Mouse (Mus musculus) midbrain, embryonic 16.5 days (tissue): Measurements from ENCODE around the gene Aebp1. TPM values are rescaled to one million over a fixed set of nuclear protein-coding genes. Genes with fewer than 3 reads are reported as not detected.

Source experiments
- ATAC-seq: fragments of 200-750 bp; cut with Nextera tagmentation; 2 replicates; pipeline ENCODE4 v1.8.0; 2017; ENCODE audit warnings: moderate TSS enrichment
- H3K27ac ChIP-seq: fragments of 300-500 bp; sonication (generic); 2 replicates; pipeline ENCODE4 v1.5.1; 2014; ENCODE audit warnings: mild to moderate bottlenecking, low read length, mixed read lengths
- H3K27me3 ChIP-seq: fragments of 300-500 bp; sonication (generic); 2 replicates; pipeline ENCODE4 v1.6.1; 2014; ENCODE audit warnings: low read depth, low read length, mixed read lengths; ENCODE audit not compliant: control insufficient read depth, insufficient read depth
- H3K36me3 ChIP-seq: fragments of 300-500 bp; sonication (generic); 2 replicates; pipeline ENCODE4 v1.6.1; 2014; ENCODE audit warnings: mild to moderate bottlenecking, low read length, moderate library complexity, mixed read lengths; ENCODE audit not compliant: control insufficient read depth, insufficient read depth
- H3K4me1 ChIP-seq: fragments of 300-500 bp; sonication (generic); 2 replicates; pipeline ENCODE4 v1.6.1; 2014; ENCODE audit warnings: mild to moderate bottlenecking, low read length, mixed read lengths; ENCODE audit not compliant: control insufficient read depth, insufficient read depth
- H3K4me2 ChIP-seq: fragments of 300-500 bp; sonication (generic); 2 replicates; pipeline ENCODE4 v1.6.1; 2014; ENCODE audit warnings: mild to moderate bottlenecking, low read length, mixed read lengths
- H3K4me3 ChIP-seq: fragments of 300-500 bp; sonication (generic); 2 replicates; pipeline ENCODE4 v1.5.1; 2014; ENCODE audit warnings: low read depth, mild to moderate bottlenecking, low read length, moderate library complexity, mixed read lengths
- H3K9ac ChIP-seq: fragments of 300-500 bp; sonication (generic); 2 replicates; pipeline ENCODE4 v1.6.1; 2014; ENCODE audit warnings: low read depth, low read length, mixed read lengths
- H3K9me3 ChIP-seq: fragments of 300-500 bp; sonication (generic); replicated peaks from 2 replicates; pipeline ENCODE4 v1.6.1; 2014; ENCODE audit warnings: mild to moderate bottlenecking, low read length, mixed read lengths; ENCODE audit not compliant: control insufficient read depth, poor library complexity, severe bottlenecking
- WGBS: fragments of 180-500 bp; shearing (Covaris S2); extraction: QIAGEN DNeasy Blood & Tissue Kit; methylation state at CpG from one replicate; pipeline ENCODE4 v1.1.7; 2014; 5-methylcytosine and 5-hydroxymethylcytosine counted together
- polyA plus RNA-seq: library from polyadenylated mRNA; unstranded; fragments of >200 nt; fragmentation: Nextera tagmentation; extraction: Ambion mirVana; gene quantifications from 2 replicates; pipeline ENCODE4 v1.2.1, GENCODE M21; 2015

The Aebp1 gene
- polyA plus RNA-seq, 1 experiment from 2014 or later, result 16.4 TPM

DNA sequence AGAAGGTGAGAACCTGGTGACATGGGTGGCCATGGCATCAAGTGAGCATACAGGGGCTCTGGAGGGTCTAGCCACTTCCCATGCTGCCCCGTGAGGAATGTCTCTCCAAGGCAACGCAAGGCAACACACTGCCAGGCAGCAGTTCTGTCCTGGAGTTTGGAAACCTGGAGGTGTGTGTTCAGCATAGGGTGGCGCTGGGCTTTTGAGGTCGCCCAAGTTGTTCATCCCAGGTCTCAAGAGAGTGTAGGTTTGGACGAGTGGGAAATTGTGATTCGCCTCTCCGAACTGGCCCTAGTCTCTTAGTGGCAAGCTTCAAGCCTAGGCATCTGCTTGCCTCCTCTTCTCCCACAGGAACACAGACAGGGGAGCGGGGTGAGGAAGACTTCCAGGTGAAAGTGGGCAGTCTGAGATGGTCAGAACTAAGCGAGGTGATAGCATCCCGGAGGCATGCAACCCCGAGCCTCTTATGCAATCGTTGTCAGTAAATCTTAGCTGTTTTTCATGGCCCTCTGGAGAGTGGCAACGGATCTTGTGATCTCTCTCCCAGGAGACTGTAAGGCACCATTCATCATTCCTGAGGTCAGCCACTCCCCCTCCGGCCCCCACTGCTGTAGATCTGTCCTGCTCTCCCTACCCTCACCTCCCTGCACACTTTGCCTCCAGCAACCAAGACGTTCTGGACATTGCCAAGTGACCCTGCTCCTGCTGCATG, 803 bp downstream of the Aebp1 start:
- no peaks in the 10 kb centered on the region for H3K9me3 ChIP-seq
- H3K4me1 ChIP-seq, result peaks cover 5% of the 10 kb centered on the region; the same call in 1 of the 2 replicates
- no peaks in the 10 kb centered on the region for H3K36me3 ChIP-seq
- H3K9ac ChIP-seq, result no peak overlapping the region
- peak overlapping the region; percentile 51 for H3K4me2 ChIP-seq
- ATAC-seq, result no peak
- peak overlapping the region; percentile 33; the same call in 1 of the 2 replicates for H3K4me3 ChIP-seq
- peaks cover 34% of the 10 kb centered on the region for H3K27me3 ChIP-seq
- WGBS, result 30% methylated on average over 15 of the region's 15 CpGs
- no peak overlapping the region for H3K27ac ChIP-seq

DNA sequence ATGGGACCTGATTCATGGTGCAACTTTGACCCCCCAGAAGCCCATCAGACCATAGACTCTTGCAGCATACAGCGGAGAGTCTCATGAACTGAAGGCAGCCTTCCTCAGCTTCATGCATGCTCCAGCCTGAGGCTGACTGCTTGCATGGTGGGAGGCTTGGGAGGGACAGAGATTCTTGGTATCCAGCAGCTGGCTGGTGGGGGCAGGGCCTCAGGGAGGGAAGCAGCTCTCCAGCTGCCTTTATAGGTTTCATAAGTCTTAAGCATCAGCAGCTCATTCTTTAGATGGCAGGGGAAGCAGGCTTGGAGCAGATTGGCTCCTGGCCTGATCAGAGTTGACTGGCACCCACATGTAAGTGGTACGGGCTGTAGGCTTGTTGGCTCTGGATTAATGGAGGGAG, 5.4 kb downstream of the Aebp1 start:
- WGBS, result 80% methylated on average over 2 of the region's 2 CpGs

DNA sequence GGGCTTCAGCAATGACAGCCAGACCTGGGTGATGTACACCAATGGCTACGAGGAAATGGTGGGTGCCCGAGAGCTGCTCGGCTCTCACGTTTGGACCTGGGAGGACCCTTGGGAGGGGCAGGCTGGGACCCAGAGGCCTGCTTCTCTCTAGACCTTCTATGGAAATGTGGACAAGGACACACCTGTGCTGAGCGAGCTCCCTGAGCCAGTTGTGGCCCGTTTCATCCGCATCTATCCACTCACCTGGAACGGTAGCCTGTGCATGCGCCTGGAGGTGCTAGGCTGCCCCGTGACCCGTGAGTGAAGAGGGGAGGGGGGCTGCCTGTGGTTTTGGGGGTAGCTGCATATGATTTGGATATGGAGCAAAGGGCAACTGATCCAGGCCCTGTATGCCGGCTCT, 6.6 kb downstream of the Aebp1 start:
- no peaks in the 10 kb centered on the region for H3K4me1 ChIP-seq
- H3K9ac ChIP-seq, result no peak overlapping the region
- no peak overlapping the region for H3K4me2 ChIP-seq
- no peak for ATAC-seq
- peaks cover 10% of the 10 kb centered on the region; the same call in 1 of the 2 replicates for H3K36me3 ChIP-seq
- no peak overlapping the region for H3K4me3 ChIP-seq
- no peaks in the 10 kb centered on the region for H3K9me3 ChIP-seq
- peaks cover 7% of the 10 kb centered on the region for H3K27me3 ChIP-seq
- 89% methylated on average over 12 of the region's 12 CpGs for WGBS
- H3K27ac ChIP-seq, result no peak overlapping the region

More for the DNA sequence above, 5.4 kb downstream of the Aebp1 start:
- no peak for ATAC-seq
- H3K9me3 ChIP-seq, result no peaks in the 10 kb centered on the region
- H3K9ac ChIP-seq, result no peak overlapping the region
- no peak overlapping the region for H3K4me2 ChIP-seq
- no peaks in the 10 kb centered on the region for H3K4me1 ChIP-seq
- peaks cover 18% of the 10 kb centered on the region for H3K27me3 ChIP-seq
- H3K36me3 ChIP-seq, result peaks cover 4% of the 10 kb centered on the region; the same call in 1 of the 2 replicates
- no peak overlapping the region for H3K27ac ChIP-seq
- H3K4me3 ChIP-seq, result no peak overlapping the region

DNA sequence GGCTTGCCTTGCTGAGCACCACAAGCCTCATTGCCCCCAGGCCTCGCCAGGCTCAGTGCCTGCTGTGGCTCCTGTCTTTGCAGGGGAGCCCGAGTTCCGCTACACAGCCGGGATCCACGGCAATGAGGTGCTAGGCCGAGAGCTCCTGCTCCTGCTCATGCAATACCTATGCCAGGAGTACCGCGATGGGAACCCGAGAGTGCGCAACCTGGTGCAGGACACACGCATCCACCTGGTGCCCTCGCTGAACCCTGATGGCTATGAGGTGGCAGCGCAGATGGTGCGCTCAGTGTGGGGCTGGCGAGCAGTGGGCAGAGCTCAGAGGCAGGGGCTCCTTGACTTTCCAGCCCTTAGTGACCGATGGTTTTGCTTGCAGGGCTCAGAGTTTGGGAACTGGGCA, 7.6 kb downstream of the Aebp1 start:
- ATAC-seq, result no peak
- H3K27ac ChIP-seq, result no peak overlapping the region
- WGBS, result 92% methylated on average over 16 of the region's 16 CpGs
- no peaks in the 10 kb centered on the region for H3K27me3 ChIP-seq
- no peak overlapping the region for H3K4me2 ChIP-seq
- peaks cover 18% of the 10 kb centered on the region; the same call in 1 of the 2 replicates for H3K36me3 ChIP-seq
- H3K4me1 ChIP-seq, result no peaks in the 10 kb centered on the region
- H3K9me3 ChIP-seq, result no peaks in the 10 kb centered on the region
- no peak overlapping the region for H3K9ac ChIP-seq
- H3K4me3 ChIP-seq, result no peak overlapping the region

- ATAC-seq, result no peak
- Histone ChIP-seq H3K27me3 (no peaks in the 10 kb centered on the region), H3K9ac (no peak overlapping the region), H3K36me3 (peaks cover 20% of the 10 kb centered on the region; the same call in 1 of the 2 replicates), H3K4me3 (no peak overlapping the region), H3K4me1 (no peaks in the 10 kb centered on the region), H3K9me3 (no peaks in the 10 kb centered on the region), H3K27ac (no peak overlapping the region), H3K4me2 (no peak overlapping the region)
- WGBS, result 88% methylated on average over 16 of the region's 16 CpGs
Observed at GRCm38 (mm10) chr11:5870069-5870468, 8.3 kb downstream of the Aebp1 start.

- 95% methylated on average over 11 of the region's 11 CpGs for whole genome bisulfite sequencing
Observed at GRCm38 (mm10) chr11:5872707-5873106, 11.0 kb downstream of the Aebp1 start.

DNA sequence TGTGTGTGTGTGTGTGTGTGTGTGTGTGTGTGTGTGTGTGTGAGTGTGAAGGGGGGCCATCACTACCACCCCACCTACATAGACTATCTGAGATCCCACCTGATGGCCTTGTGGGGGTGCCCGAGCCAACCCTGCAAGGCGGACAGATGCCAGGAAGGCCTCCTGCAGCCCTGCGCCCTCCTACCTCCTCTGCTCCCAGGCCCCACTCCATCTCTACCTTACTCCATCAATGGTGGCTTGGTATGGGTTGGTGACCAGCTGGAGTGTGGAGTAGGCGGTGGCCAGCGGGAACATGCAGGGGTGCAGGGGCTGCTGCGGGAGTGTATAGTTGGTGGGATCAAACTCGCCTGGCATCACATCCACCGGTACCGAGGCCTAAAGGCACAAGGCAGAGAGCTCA, 11.4 kb downstream of the Aebp1 start:
- no peak for ATAC-seq
- 97% methylated on average over 9 of the region's 9 CpGs for WGBS
- Histone ChIP-seq H3K4me3 (no peak overlapping the region), H3K9ac (no peak overlapping the region), H3K36me3 (peaks cover 20% of the 10 kb centered on the region; the same call in 1 of the 2 replicates), H3K4me1 (peaks cover 10% of the 10 kb centered on the region), H3K27ac (no peak overlapping the region), H3K9me3 (no peaks in the 10 kb centered on the region), H3K4me2 (no peak overlapping the region), H3K27me3 (no peaks in the 10 kb centered on the region)

More at GRCm38 (mm10) chr11:5872707-5873106, 11.0 kb downstream of the Aebp1 start:
- no peak overlapping the region for H3K9ac ChIP-seq
- H3K4me2 ChIP-seq, result no peak overlapping the region
- no peaks in the 10 kb centered on the region for H3K9me3 ChIP-seq
- no peak overlapping the region for H3K4me3 ChIP-seq
- ATAC-seq, result no peak
- peaks cover 10% of the 10 kb centered on the region for H3K4me1 ChIP-seq
- peaks cover 20% of the 10 kb centered on the region; the same call in 1 of the 2 replicates for H3K36me3 ChIP-seq
- H3K27ac ChIP-seq, result no peak overlapping the region
- no peaks in the 10 kb centered on the region for H3K27me3 ChIP-seq

DNA sequence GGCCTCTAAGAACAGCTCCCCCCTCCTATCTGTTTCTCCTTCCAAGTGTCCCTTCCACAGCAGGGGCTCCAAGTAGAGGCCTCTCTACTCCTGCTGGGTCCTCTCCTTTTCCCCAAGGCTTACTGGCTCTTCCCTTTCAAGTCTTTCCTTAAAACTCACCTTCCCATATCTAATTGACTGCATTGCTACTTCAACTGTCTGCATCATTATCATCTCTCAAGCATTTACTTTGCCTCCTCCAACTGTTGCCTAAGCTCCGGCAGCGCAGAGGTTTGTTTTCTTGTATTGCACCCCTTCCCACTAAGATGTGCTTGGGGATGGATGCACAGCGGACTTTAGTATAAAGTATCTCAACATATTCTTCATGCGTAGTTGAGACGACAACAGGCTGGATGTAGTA, 15.7 kb downstream of the Aebp1 start:
- H3K9me3 ChIP-seq, result no peaks in the 10 kb centered on the region
- peaks cover 16% of the 10 kb centered on the region for H3K4me1 ChIP-seq
- no peaks in the 10 kb centered on the region for H3K27me3 ChIP-seq
- no peak for ATAC-seq
- peaks cover 16% of the 10 kb centered on the region; the same call in 1 of the 2 replicates for H3K36me3 ChIP-seq
- WGBS, result 6% methylated on average over 5 of the region's 5 CpGs
- peak overlapping the region; percentile 74 for H3K4me3 ChIP-seq
- peak overlapping the region; percentile 72 for H3K9ac ChIP-seq
- H3K27ac ChIP-seq, result peak overlapping the region; percentile 53; the same call in 1 of the 2 replicates
- H3K4me2 ChIP-seq, result peak overlapping the region; percentile 74

DNA sequence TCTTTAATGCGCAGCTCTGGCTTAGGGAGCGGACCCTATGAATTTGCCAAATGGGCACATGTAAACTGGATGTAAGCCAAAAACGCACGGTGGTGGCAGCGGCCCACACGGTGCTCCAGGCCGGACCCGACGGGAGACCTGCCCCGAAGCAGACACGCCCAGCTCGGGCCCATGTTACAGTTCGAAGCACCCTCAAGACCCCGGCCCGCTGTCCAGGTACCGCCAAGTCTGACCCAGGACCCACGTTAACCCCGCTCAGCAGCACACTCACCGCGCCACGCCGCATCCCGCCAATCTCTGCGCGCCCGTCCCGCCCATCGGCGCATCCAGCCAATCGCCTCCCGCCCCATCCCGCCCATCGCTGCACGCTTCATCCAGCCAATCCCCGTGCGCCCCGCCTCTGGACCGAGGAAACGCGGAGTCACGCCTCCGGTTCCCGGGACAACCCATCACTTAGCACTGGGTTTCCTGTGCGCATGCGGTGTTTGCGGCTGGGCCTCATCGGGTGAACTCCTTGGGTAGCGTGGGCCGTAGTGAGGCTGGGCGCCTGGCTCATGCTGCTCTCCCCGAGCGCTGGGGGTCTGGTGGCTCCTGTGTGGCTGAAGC, 16.3 kb downstream of the Aebp1 start, which contains the start of gene Pold2:
TSS of gene Pold2 (minus strand) at position 372 of the 606 bp plus-strand sequence.
- H3K27ac ChIP-seq, result peak within 1 kb of the TSS; percentile 86
- WGBS, result under 1% methylated on average over 52 of the region's 52 CpGs
- peak; percentile 99 for ATAC-seq
- peak within 1 kb of the TSS; percentile 74 for H3K4me2 ChIP-seq
- peaks cover 16% of the 10 kb centered on the region for H3K4me1 ChIP-seq
- peak within 1 kb of the TSS; percentile 73 for H3K9ac ChIP-seq
- H3K27me3 ChIP-seq, result no peaks in the 10 kb centered on the region
- H3K36me3 ChIP-seq, result peaks cover 13% of the 10 kb centered on the region; the same call in 1 of the 2 replicates
- H3K9me3 ChIP-seq, result no peaks in the 10 kb centered on the region
- peak within 1 kb of the TSS; percentile 74 for H3K4me3 ChIP-seq
